Mouse (Mus musculus) heart, embryonic 13.5 days (tissue): Measurements from ENCODE around the gene Adgb. TPM values are rescaled to one million over a fixed set of nuclear protein-coding genes. Genes with fewer than 3 reads are reported as not detected.

Experiments used
- ATAC-seq: fragments of 200-750 bp; cut with Nextera tagmentation; 2 replicates; pipeline ENCODE4 v1.8.0; 2017; ENCODE audit warnings: moderate TSS enrichment; ENCODE audit not compliant: insufficient number of reproducible peaks, low FRiP score, low TSS enrichment; ENCODE audit errors: extremely low read depth
- H3K27ac ChIP-seq: fragments of 300-500 bp; sonication (generic); replicated peaks from 2 replicates; pipeline ENCODE4 v1.5.1; 2015; ENCODE audit warnings: moderate library complexity, mild to moderate bottlenecking, inconsistent platforms
- H3K27me3 ChIP-seq: fragments of 300-500 bp; sonication (generic); replicated peaks from 2 replicates; pipeline ENCODE4 v1.6.1; 2015; ENCODE audit warnings: mild to moderate bottlenecking, inconsistent platforms
- H3K36me3 ChIP-seq: fragments of 300-500 bp; sonication (generic); 2 replicates; pipeline ENCODE4 v1.6.1; 2015; ENCODE audit warnings: mild to moderate bottlenecking, inconsistent platforms
- H3K4me1 ChIP-seq: fragments of 300-500 bp; sonication (generic); 2 replicates; pipeline ENCODE4 v1.6.1; 2015; ENCODE audit warnings: inconsistent platforms
- H3K4me2 ChIP-seq: fragments of 300-500 bp; sonication (generic); 2 replicates; pipeline ENCODE4 v1.6.1; 2015; ENCODE audit warnings: inconsistent platforms, mild to moderate bottlenecking, moderate library complexity
- H3K4me3 ChIP-seq: fragments of 300-500 bp; sonication (generic); 2 replicates; pipeline ENCODE4 v1.5.1; 2015; ENCODE audit warnings: moderate library complexity, mild to moderate bottlenecking, inconsistent platforms
- H3K9ac ChIP-seq: fragments of 300-500 bp; sonication (generic); 2 replicates; pipeline ENCODE4 v1.6.1; 2015; ENCODE audit warnings: inconsistent platforms, mild to moderate bottlenecking, moderate library complexity
- H3K9me3 ChIP-seq: fragments of 300-500 bp; sonication (generic); 2 replicates; pipeline ENCODE4 v1.6.1; 2016; ENCODE audit warnings: inconsistent platforms
- WGBS: fragments of 180-500 bp; shearing (Covaris S2); methylation state at CpG from one replicate; pipeline ENCODE4 v1.1.7; 2015; ENCODE audit warnings: mixed read lengths; 5-methylcytosine and 5-hydroxymethylcytosine counted together
- polyA plus RNA-seq: library from polyadenylated mRNA; unstranded; fragments of >200 nt; fragmentation: Nextera tagmentation; extraction: Ambion mirVana; gene quantifications from 2 replicates; pipeline ENCODE4 v1.2.1, GENCODE M21; 2015

Adgb gene
- polyA plus RNA-seq, 1 experiment from 2014 or later = 0.15 TPM

- no peaks in the 10 kb centered on the region for H3K27me3 ChIP-seq
- 76% methylated on average over 3 of the region's 3 CpGs for WGBS
- no peak for ATAC-seq
- no peak overlapping the region for H3K9ac ChIP-seq
- no peaks in the 10 kb centered on the region for H3K36me3 ChIP-seq
- no peak overlapping the region for H3K27ac ChIP-seq
- no peak overlapping the region for H3K4me2 ChIP-seq
- H3K4me3 ChIP-seq = no peak overlapping the region
- H3K9me3 ChIP-seq = peaks cover 8% of the 10 kb centered on the region; the same call in 1 of the 2 replicates
- H3K4me1 ChIP-seq = no peaks in the 10 kb centered on the region
Observed at GRCm38 (mm10) chr10:10343930-10344329, 128.2 kb downstream of the Adgb start.

- H3K4me1 ChIP-seq = no peaks in the 10 kb centered on the region; the same call in 1 of the 2 replicates
- H3K4me2 ChIP-seq = no peak overlapping the region
- no peak overlapping the region for H3K9ac ChIP-seq
- no peaks in the 10 kb centered on the region for H3K27me3 ChIP-seq
- no peaks in the 10 kb centered on the region for H3K36me3 ChIP-seq
- ATAC-seq = no peak
- no peak overlapping the region for H3K4me3 ChIP-seq
- H3K27ac ChIP-seq = no peak overlapping the region
- WGBS = 70% methylated on average over 2 of the region's 2 CpGs
- H3K9me3 ChIP-seq = no peaks in the 10 kb centered on the region
Observed at GRCm38 (mm10) chr10:10325560-10325959, 146.6 kb downstream of the Adgb start.

GRCm38 (mm10) chr10:10322961-10323360, 149.2 kb downstream of the Adgb start:
- ATAC-seq = no peak
- Histone ChIP-seq H3K9me3 (no peaks in the 10 kb centered on the region), H3K27ac (no peak overlapping the region), H3K36me3 (no peaks in the 10 kb centered on the region), H3K4me3 (no peak overlapping the region), H3K4me2 (no peak overlapping the region), H3K27me3 (no peaks in the 10 kb centered on the region), H3K9ac (no peak overlapping the region), H3K4me1 (no peaks in the 10 kb centered on the region; the same call in 1 of the 2 replicates)
- 51% methylated on average over 11 of the region's 11 CpGs for WGBS

GRCm38 (mm10) chr10:10321119-10321781, 150.9 kb downstream of the Adgb start:
- 6% methylated on average over 20 of the region's 20 CpGs for WGBS

GRCm38 (mm10) chr10:10320364-10321083, 151.6 kb downstream of the Adgb start:
- WGBS = 68% methylated on average over 10 of the region's 10 CpGs
- Histone ChIP-seq H3K4me1 (no peaks in the 10 kb centered on the region; the same call in 1 of the 2 replicates), H3K36me3 (no peaks in the 10 kb centered on the region), H3K4me2 (peak overlapping the region; percentile 64), H3K27me3 (no peaks in the 10 kb centered on the region), H3K9me3 (no peaks in the 10 kb centered on the region), H3K27ac (no peak overlapping the region), H3K9ac (no peak overlapping the region), H3K4me3 (peak overlapping the region; percentile 34)
- ATAC-seq = no peak

More at GRCm38 (mm10) chr10:10321119-10321781, 150.9 kb downstream of the Adgb start:
- Histone ChIP-seq H3K36me3 (no peaks in the 10 kb centered on the region), H3K4me3 (peak overlapping the region; percentile 34), H3K4me2 (peak overlapping the region; percentile 64), H3K4me1 (no peaks in the 10 kb centered on the region; the same call in 1 of the 2 replicates), H3K9ac (peak overlapping the region; percentile 41; the same call in 1 of the 2 replicates), H3K9me3 (no peaks in the 10 kb centered on the region), H3K27ac (no peak overlapping the region), H3K27me3 (no peaks in the 10 kb centered on the region)
- no peak; the same call in 1 of the 2 replicates for ATAC-seq

GRCm38 (mm10) chr10:10318086-10318485, 154.0 kb downstream of the Adgb start:
- Histone ChIP-seq H3K36me3 (no peaks in the 10 kb centered on the region), H3K9me3 (no peaks in the 10 kb centered on the region), H3K4me1 (no peaks in the 10 kb centered on the region; the same call in 1 of the 2 replicates), H3K9ac (no peak overlapping the region), H3K4me3 (no peak overlapping the region), H3K4me2 (no peak overlapping the region), H3K27ac (no peak overlapping the region), H3K27me3 (no peaks in the 10 kb centered on the region)
- ATAC-seq = no peak
- 78% methylated on average over 3 of the region's 3 CpGs for WGBS

GRCm38 (mm10) chr10:10315631-10316030, 156.5 kb downstream of the Adgb start:
- 78% methylated on average over 2 of the region's 2 CpGs for WGBS
- H3K9me3 ChIP-seq = no peaks in the 10 kb centered on the region
- H3K4me1 ChIP-seq = no peaks in the 10 kb centered on the region
- no peak overlapping the region for H3K9ac ChIP-seq
- no peaks in the 10 kb centered on the region for H3K27me3 ChIP-seq
- no peak overlapping the region for H3K27ac ChIP-seq
- no peak overlapping the region for H3K4me2 ChIP-seq
- no peak overlapping the region for H3K4me3 ChIP-seq
- ATAC-seq = no peak
- no peaks in the 10 kb centered on the region for H3K36me3 ChIP-seq

GRCm38 (mm10) chr10:10314521-10314920, 157.6 kb downstream of the Adgb start:
- no peaks in the 10 kb centered on the region for H3K4me1 ChIP-seq
- H3K27ac ChIP-seq = no peak overlapping the region
- no peak overlapping the region for H3K9ac ChIP-seq
- WGBS = 72% methylated on average over 5 of the region's 5 CpGs
- H3K36me3 ChIP-seq = no peaks in the 10 kb centered on the region
- H3K4me2 ChIP-seq = no peak overlapping the region
- no peak for ATAC-seq
- no peak overlapping the region for H3K4me3 ChIP-seq
- no peaks in the 10 kb centered on the region for H3K27me3 ChIP-seq
- H3K9me3 ChIP-seq = no peaks in the 10 kb centered on the region

- Histone ChIP-seq H3K36me3 (no peaks in the 10 kb centered on the region), H3K9ac (no peak overlapping the region), H3K9me3 (no peaks in the 10 kb centered on the region), H3K27ac (no peak overlapping the region), H3K27me3 (no peaks in the 10 kb centered on the region), H3K4me3 (no peak overlapping the region), H3K4me1 (no peaks in the 10 kb centered on the region), H3K4me2 (no peak overlapping the region)
- ATAC-seq = no peak
- 58% methylated on average over 8 of the region's 8 CpGs for WGBS
Observed at GRCm38 (mm10) chr10:10309877-10310426, 162.2 kb downstream of the Adgb start.

- no peaks in the 10 kb centered on the region for H3K4me1 ChIP-seq
- 75% methylated on average over 4 of the region's 4 CpGs for WGBS
- no peak overlapping the region for H3K27ac ChIP-seq
- no peak for ATAC-seq
- H3K9me3 ChIP-seq = no peaks in the 10 kb centered on the region
- no peak overlapping the region for H3K9ac ChIP-seq
- no peak overlapping the region for H3K4me2 ChIP-seq
- H3K4me3 ChIP-seq = no peak overlapping the region
- H3K36me3 ChIP-seq = no peaks in the 10 kb centered on the region
- no peaks in the 10 kb centered on the region for H3K27me3 ChIP-seq
Observed at GRCm38 (mm10) chr10:10309056-10309455, 163.1 kb downstream of the Adgb start.

- Histone ChIP-seq H3K4me3 (no peak overlapping the region), H3K9me3 (no peaks in the 10 kb centered on the region), H3K27me3 (no peaks in the 10 kb centered on the region), H3K4me2 (no peak overlapping the region), H3K27ac (no peak overlapping the region), H3K36me3 (no peaks in the 10 kb centered on the region), H3K9ac (no peak overlapping the region), H3K4me1 (no peaks in the 10 kb centered on the region)
- WGBS = 75% methylated on average over 5 of the region's 5 CpGs
- no peak for ATAC-seq
Observed at GRCm38 (mm10) chr10:10307384-10307783, 164.7 kb downstream of the Adgb start.
